Mouse (Mus musculus) splenic B cell, adult 2 months (primary cell): Measurements from ENCODE around the gene Ptpro.
A peak's percentile ranks its signal among the peaks of the same experiment; 100 is the strongest.
"Not testable (repeated sequence)": the region's sequence is repeated elsewhere in the genome, so short reads cannot be mapped to it uniquely, and the experiment has no call there.

Experiments
- DNase-seq: peaks from one replicate; pipeline ENCODE4 v3.0.0-alpha.2; 2011; ENCODE audit warnings: low read depth, low spot score
- H3K27me3 ChIP-seq: 2 replicates; pipeline ENCODE4 v1.6.1; 2012; ENCODE audit warnings: mild to moderate bottlenecking, low read length, moderate library complexity, mixed read lengths; ENCODE audit not compliant: control insufficient read depth, poor library complexity, insufficient read depth, severe bottlenecking
- H3K36me3 ChIP-seq: 2 replicates; pipeline ENCODE4 v1.6.1; 2012; ENCODE audit warnings: mild to moderate bottlenecking, low read length, moderate library complexity, mixed read lengths; ENCODE audit not compliant: control insufficient read depth, poor library complexity, insufficient read depth, severe bottlenecking

Gene Ptpro

GRCm38 (mm10) chr6:137470901-137471598 is 218.9 kb downstream of the Ptpro start:
- peak; percentile 6 for DNase-seq
- Histone ChIP-seq H3K27me3 (no peaks in the 10 kb centered on the region), H3K36me3 (no peaks in the 10 kb centered on the region)

DNA sequence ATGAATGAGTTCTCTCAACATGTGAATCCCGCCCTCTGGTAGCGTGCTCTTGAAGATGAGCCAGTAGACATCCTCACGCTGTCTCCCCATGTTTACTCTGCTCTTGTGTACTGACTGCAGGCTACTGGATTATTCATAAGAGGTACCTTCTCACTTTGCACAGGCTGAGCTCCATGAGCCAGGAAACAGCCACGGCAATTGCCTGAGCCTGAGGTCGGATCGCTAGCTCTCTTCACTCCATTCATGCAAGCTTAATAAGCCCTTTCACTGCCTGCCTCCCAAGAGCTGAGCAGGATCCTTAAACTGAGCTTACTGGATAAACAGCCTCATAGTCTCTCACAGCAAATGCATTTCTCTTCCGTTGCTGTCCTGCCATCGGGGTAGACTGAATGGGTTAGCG is 220.0 kb downstream of the Ptpro start:
- Histone ChIP-seq H3K27me3 (no peaks in the 10 kb centered on the region), H3K36me3 (no peaks in the 10 kb centered on the region)
- no peak for DNase-seq

GRCm38 (mm10) chr6:137473433-137473832 is 221.3 kb downstream of the Ptpro start:
- Histone ChIP-seq H3K36me3 (no peaks in the 10 kb centered on the region), H3K27me3 (no peaks in the 10 kb centered on the region)
- DNase-seq = no peak

DNA sequence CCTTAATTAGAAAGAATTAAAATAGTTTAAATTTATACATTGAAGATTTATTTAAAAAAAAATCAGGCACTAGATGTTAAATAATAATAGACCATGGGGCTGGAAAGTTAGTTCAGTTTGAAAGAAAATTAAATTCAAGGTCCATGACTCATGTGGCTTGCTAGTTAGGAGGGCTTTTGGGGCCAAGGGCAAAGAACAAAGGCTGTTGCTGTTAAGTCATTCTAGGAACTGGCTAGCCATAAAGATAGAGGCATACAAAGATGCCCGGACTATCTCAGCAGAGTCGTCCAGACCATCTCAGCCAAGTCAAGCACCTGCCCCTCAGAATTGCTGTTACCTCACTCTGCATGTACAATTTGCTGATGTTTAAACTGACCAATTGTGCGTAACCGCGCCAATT is 223.6 kb downstream of the Ptpro start:
- not testable (repeated sequence) for H3K27me3 ChIP-seq, H3K36me3 ChIP-seq, DNase-seq

DNA sequence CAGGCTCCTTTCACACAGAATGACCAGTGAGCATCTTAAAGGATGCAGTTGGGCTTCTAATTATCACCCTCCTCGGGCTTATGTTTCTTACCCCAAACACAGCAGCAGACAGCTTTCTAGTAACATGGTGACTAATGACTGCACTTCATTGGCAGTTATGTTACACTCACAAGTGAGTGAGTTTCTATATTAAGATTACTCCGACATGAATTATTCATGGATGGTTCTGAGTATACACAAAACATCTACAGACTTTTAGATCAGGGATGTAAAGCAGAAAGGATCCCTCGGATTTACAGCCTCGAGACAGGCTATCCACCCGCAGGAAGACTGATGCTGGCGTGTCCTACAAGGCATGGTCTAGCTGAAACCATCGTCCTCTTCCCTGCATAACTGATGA is 230.8 kb downstream of the Ptpro start:
- H3K36me3 ChIP-seq = peaks cover 4% of the 10 kb centered on the region; the same call in 1 of the 2 replicates
- H3K27me3 ChIP-seq = no peaks in the 10 kb centered on the region
- no peak for DNase-seq

DNA sequence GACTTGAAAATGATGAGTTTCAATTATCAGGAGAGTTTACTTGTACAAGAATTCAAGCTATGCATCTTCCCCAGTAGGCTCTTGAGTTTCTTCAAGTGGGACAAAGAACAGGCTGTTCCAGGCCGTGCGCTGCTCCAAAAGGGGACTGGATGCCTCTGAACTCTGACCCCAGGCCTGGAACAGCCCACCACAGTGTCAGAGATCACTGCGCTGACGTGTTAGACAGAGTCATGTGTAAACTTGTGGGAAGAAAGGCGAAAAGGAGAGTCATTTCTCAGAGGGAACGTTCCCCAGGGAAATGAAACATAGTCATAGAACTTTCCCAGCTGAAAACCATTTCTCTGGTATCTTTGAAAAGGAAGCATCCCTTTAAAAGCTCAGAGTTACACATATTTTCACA is 235.3 kb downstream of the Ptpro start:
- no peak for DNase-seq
- no peaks in the 10 kb centered on the region; the same call in 1 of the 2 replicates for H3K36me3 ChIP-seq

GRCm38 (mm10) chr6:137490115-137490514 is 238.0 kb downstream of the Ptpro start:
- Histone ChIP-seq H3K27me3 (no peaks in the 10 kb centered on the region), H3K36me3 (no peaks in the 10 kb centered on the region; the same call in 1 of the 2 replicates)

More for the DNA sequence above, 235.3 kb downstream of the Ptpro start:
- H3K27me3 ChIP-seq = no peaks in the 10 kb centered on the region

DNA sequence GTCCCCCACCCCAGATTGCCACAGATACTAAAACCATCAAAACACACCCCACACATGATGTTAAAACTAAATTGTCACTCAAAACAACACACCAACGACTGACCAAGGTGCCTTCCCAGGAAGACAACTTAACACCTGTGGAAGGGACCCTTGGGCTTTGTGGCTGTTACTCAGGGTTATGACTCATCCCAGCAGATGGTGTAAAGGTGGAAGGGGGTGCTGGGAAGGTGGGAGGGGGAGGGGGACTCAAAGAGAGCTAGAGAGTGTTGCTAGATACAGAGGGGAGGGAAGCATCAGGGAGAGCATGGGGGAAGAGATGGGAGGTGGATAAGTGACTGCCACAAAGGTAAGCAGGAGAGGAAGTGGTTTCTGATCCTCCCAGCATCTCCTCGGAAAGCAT is 239.5 kb downstream of the Ptpro start:
- DNase-seq = no peak
- Histone ChIP-seq H3K36me3 (no peaks in the 10 kb centered on the region; the same call in 1 of the 2 replicates), H3K27me3 (no peaks in the 10 kb centered on the region)

More at GRCm38 (mm10) chr6:137490115-137490514, 238.0 kb downstream of the Ptpro start:
- DNase-seq = no peak

GRCm38 (mm10) chr6:137492582-137492981 is 240.5 kb downstream of the Ptpro start:
- H3K36me3 ChIP-seq = no peaks in the 10 kb centered on the region; the same call in 1 of the 2 replicates
- H3K27me3 ChIP-seq = no peaks in the 10 kb centered on the region
- no peak for DNase-seq

DNA sequence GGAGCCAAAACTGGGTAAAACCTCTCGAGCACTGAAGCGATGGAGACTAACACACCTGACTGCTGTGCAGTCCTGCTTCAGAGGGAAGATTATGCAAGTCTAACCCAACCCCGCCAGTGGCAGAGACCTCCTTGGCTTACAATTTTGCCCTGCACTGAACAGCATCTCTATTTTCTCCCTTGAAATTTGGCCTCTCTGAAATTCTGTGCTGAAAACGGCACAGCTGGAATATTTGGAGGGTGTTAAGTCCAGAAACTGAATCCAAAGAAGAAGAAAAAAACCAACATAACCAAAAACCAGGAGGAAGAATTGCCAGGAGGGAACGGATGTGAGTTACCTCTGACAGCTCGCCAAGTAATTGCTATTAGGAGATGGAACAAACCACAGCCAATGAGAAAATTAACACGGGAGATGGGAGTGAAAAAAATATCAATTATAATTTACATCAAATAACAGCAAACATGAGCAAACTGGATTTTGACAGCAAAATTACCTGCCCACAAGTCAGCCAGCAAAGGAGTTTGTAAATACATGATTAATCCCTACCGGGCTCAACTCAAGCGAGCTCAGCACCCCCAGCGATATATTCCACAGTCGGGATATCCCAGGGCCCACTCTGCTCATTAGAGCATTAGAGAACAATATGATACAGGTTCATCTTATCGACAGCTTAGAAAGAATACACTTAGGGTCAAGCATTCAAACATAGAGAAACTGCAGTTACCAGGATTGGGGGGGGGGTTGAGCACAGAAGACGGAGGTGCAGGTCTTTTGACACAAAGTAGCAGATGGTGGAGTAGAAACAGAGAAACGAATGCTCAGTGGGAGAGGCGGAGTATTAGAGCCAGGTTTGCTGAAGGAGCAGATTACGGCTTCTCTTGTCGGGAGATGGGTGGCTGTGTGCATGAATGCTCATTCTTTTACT is 241.4 kb downstream of the Ptpro start:
- no peak for DNase-seq
- no peaks in the 10 kb centered on the region for H3K27me3 ChIP-seq
- H3K36me3 ChIP-seq = no peaks in the 10 kb centered on the region; the same call in 1 of the 2 replicates

- no peak for DNase-seq
- H3K27me3 ChIP-seq = no peaks in the 10 kb centered on the region
These were observed 242.0 kb downstream of the Ptpro start for GRCm38 (mm10) chr6:137494136-137494475.

GRCm38 (mm10) chr6:137494801-137495200 is 242.7 kb downstream of the Ptpro start:
- no peaks in the 10 kb centered on the region for H3K27me3 ChIP-seq
- DNase-seq = no peak
- no peaks in the 10 kb centered on the region; the same call in 1 of the 2 replicates for H3K36me3 ChIP-seq

More at GRCm38 (mm10) chr6:137494136-137494475, 242.0 kb downstream of the Ptpro start:
- H3K36me3 ChIP-seq = no peaks in the 10 kb centered on the region; the same call in 1 of the 2 replicates

DNA sequence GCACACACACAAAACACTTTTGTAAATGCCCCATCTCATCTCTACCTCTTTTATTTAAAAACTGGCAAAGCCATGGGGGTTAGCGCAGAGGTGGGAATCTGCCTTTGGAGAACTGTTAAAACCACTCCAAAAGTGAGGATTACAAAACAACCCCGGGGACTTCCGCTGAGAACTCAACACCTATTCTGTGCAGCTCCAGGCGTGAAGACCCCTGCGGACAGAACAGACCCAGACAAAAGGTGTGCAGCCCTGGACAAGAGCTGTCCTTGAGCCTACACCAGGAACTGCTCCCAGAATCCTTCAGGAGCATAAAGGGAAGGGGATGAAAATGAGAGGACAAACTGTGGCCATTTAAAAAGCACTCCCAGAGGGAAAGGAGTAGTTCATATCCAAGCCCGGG is 243.1 kb downstream of the Ptpro start:
- no peaks in the 10 kb centered on the region for H3K27me3 ChIP-seq
- H3K36me3 ChIP-seq = no peaks in the 10 kb centered on the region; the same call in 1 of the 2 replicates
- no peak for DNase-seq

- Histone ChIP-seq H3K27me3 (no peaks in the 10 kb centered on the region), H3K36me3 (peaks cover 1% of the 10 kb centered on the region; the same call in 1 of the 2 replicates)
- no peak for DNase-seq
These were observed 244.4 kb downstream of the Ptpro start for GRCm38 (mm10) chr6:137496562-137496961.
